Mouse (Mus musculus) brain, embryonic 14.5 days (tissue): ENCODE data around the gene Antxr1.

Experiments
- CTCF ChIP-seq: fragments of 200-500 bp; IDR thresholded peaks from 2 replicates; pipeline ENCODE4 v1.5.1; 2012; ENCODE audit warnings: inconsistent platforms, mild to moderate bottlenecking, moderate library complexity, borderline replicate concordance; ENCODE audit not compliant: insufficient read depth, insufficient read length; ENCODE audit errors: extremely low read depth
- POLR2A ChIP-seq: fragments of 200-500 bp; IDR thresholded peaks from 2 replicates; pipeline ENCODE4 v1.6.1; 2012; ENCODE audit warnings: mild to moderate bottlenecking, inconsistent platforms, borderline replicate concordance; ENCODE audit not compliant: poor library complexity, insufficient read depth, insufficient read length, severe bottlenecking; ENCODE audit errors: extremely low read depth

- no peak for TF ChIP-seq CTCF
- no peak for TF ChIP-seq POLR2A
These were observed 250.6 kb downstream of the Antxr1 start for GRCm38 (mm10) chr6:87085026-87085425.
